Mouse (Mus musculus): ENCODE measurements at regions not wholly inside any gene's neighbourhood (a gene's known extent, or its start where the extent isn't known, plus 50 kb on each side); places are given as distances from the start of the nearest gene placed in this dataset.

DNA sequence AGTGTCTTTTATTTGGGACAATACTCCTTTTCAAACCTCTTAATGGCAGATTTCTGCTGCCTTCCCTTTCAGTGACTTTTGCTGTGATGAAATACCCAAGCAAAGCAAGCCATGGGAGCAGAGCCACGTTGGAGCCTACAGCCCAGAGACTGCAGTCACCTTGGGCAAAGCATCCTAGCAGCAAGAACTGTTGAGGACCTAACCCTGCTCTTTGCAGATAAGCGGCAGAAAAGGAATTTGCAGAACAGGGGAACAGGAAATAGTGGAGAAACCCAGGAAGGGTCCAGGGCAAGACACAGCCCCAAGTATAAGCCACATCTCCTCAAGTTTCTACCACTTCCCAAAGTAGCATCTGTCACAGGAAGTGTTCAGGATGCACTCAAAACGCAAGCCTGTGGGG, 426.5 kb downstream of the Prss52 start:
- WGBS (ENCODE audit: insufficient replicate concordance): 7% methylated on average over 3 of the region's 3 CpGs
- no peak for DNase-seq (ENCODE audit: low read depth in 3 of 3, low spot score in 3 of 3)
- H3K9ac ChIP-seq (replicated peaks): no peak overlapping the region

GRCm38 (mm10) chr14:64531221-64531949, 427.3 kb downstream of the Prss52 start:
- TF ChIP-seq CTCF (IDR thresholded peaks at IDR 0.05; ENCODE audit: low read depth): no peak
- no peak for TF ChIP-seq EP300 (IDR thresholded peaks at IDR 0.05; ENCODE audit: low read depth)
- H3K9ac ChIP-seq (replicated peaks): no peak overlapping the region
- no peak for DNase-seq (ENCODE audit: low read depth in 3 of 3, low spot score in 3 of 3)
- H3K27me3 ChIP-seq (ENCODE audit: control insufficient read depth, insufficient read depth, low read length): no peaks in the 10 kb centered on the region
- WGBS (ENCODE audit: insufficient replicate concordance): 30% methylated on average over 7 of the region's 7 CpGs
- H3K27ac ChIP-seq: no peak overlapping the region
- ATAC-seq (ENCODE audit: insufficient read depth): no peak
- H3K4me1 ChIP-seq (replicated peaks; ENCODE audit: control insufficient read depth in 2 of 2, insufficient read depth in 2 of 2, low read length in 1 of 2): no peaks in the 10 kb centered on the region
- no peaks in the 10 kb centered on the region for H3K36me3 ChIP-seq (replicated peaks; ENCODE audit: control insufficient read depth, insufficient read depth, low read depth)
- H3K4me2 ChIP-seq (ENCODE audit: low read depth): no peak overlapping the region
- H3K9me3 ChIP-seq (ENCODE audit: control insufficient read depth, low read length): no peaks in the 10 kb centered on the region
- H3K4me3 ChIP-seq (ENCODE audit: insufficient read depth in 1 of 2, low read depth in 2 of 2, low read length in 2 of 2): no peak overlapping the region

More for the DNA sequence above, 426.5 kb downstream of the Prss52 start:
- no peak for ATAC-seq (ENCODE audit: insufficient read depth)
- TF ChIP-seq EP300 (IDR thresholded peaks at IDR 0.05; ENCODE audit: low read depth) (no peak), CTCF (IDR thresholded peaks at IDR 0.05; ENCODE audit: low read depth) (no peak)
- Histone ChIP-seq H3K4me1 (replicated peaks; ENCODE audit: control insufficient read depth in 2 of 2, insufficient read depth in 2 of 2, low read length in 1 of 2) (no peaks in the 10 kb centered on the region), H3K4me3 (ENCODE audit: insufficient read depth in 1 of 2, low read depth in 2 of 2, low read length in 2 of 2) (no peak overlapping the region), H3K27me3 (ENCODE audit: control insufficient read depth, insufficient read depth, low read length) (no peaks in the 10 kb centered on the region), H3K36me3 (replicated peaks; ENCODE audit: control insufficient read depth, insufficient read depth, low read depth) (no peaks in the 10 kb centered on the region), H3K4me2 (ENCODE audit: low read depth) (no peak overlapping the region), H3K27ac (no peak overlapping the region), H3K9me3 (ENCODE audit: control insufficient read depth, low read length) (no peaks in the 10 kb centered on the region)

DNA sequence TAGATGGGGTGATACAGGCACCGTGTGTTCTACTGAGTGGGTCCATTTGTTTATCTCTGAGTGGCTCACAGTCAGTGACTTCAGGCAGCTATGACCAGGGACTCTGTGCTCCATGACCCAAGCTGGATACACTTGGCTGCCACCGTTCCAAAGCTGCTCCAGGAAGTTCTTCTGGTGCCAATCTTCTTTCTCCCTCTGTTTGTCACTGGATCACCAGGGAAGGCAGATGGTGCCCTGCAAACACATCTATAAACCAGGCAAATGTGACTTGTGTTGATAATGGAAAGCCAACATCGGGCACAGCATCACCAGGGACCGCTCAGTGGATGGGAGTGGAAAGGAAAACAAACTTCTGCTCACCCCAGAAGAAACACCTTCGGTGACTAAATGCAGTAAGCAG, 428.3 kb downstream of the Prss52 start:
- Histone ChIP-seq H3K36me3 (replicated peaks; ENCODE audit: control insufficient read depth, insufficient read depth, low read depth) (no peaks in the 10 kb centered on the region), H3K27ac (no peak overlapping the region), H3K4me3 (ENCODE audit: insufficient read depth in 1 of 2, low read depth in 2 of 2, low read length in 2 of 2) (no peak overlapping the region), H3K27me3 (ENCODE audit: control insufficient read depth, insufficient read depth, low read length) (no peaks in the 10 kb centered on the region), H3K9ac (replicated peaks) (no peak overlapping the region), H3K9me3 (ENCODE audit: control insufficient read depth, low read length) (no peaks in the 10 kb centered on the region), H3K4me1 (replicated peaks; ENCODE audit: control insufficient read depth in 2 of 2, insufficient read depth in 2 of 2, low read length in 1 of 2) (no peaks in the 10 kb centered on the region), H3K4me2 (ENCODE audit: low read depth) (no peak overlapping the region)
- 68% methylated on average over 5 of the region's 5 CpGs for WGBS (ENCODE audit: insufficient replicate concordance)
- TF ChIP-seq CTCF (IDR thresholded peaks at IDR 0.05; ENCODE audit: low read depth) (no peak), EP300 (IDR thresholded peaks at IDR 0.05; ENCODE audit: low read depth) (no peak)
- no peak for DNase-seq (ENCODE audit: low read depth in 3 of 3, low spot score in 3 of 3)
- no peak for ATAC-seq (ENCODE audit: insufficient read depth)

- Histone ChIP-seq H3K27ac (no peak overlapping the region), H3K36me3 (replicated peaks; ENCODE audit: control insufficient read depth, insufficient read depth, low read depth) (no peaks in the 10 kb centered on the region), H3K4me3 (ENCODE audit: insufficient read depth in 1 of 2, low read depth in 2 of 2, low read length in 2 of 2) (no peak overlapping the region), H3K9me3 (ENCODE audit: control insufficient read depth, low read length) (no peaks in the 10 kb centered on the region), H3K4me1 (replicated peaks; ENCODE audit: control insufficient read depth in 2 of 2, insufficient read depth in 2 of 2, low read length in 1 of 2) (no peaks in the 10 kb centered on the region), H3K27me3 (ENCODE audit: control insufficient read depth, insufficient read depth, low read length) (no peaks in the 10 kb centered on the region), H3K9ac (replicated peaks) (no peak overlapping the region), H3K4me2 (ENCODE audit: low read depth) (no peak overlapping the region)
- no peak for ATAC-seq (ENCODE audit: insufficient read depth)
- 47% methylated on average over 7 of the region's 7 CpGs for WGBS (ENCODE audit: insufficient replicate concordance)
- DNase-seq (ENCODE audit: low read depth in 3 of 3, low spot score in 3 of 3): no peak
- TF ChIP-seq CTCF (IDR thresholded peaks at IDR 0.05; ENCODE audit: low read depth) (no peak), EP300 (IDR thresholded peaks at IDR 0.05; ENCODE audit: low read depth) (no peak)
These were observed 429.6 kb downstream of the Prss52 start for GRCm38 (mm10) chr14:64533591-64534151.

- Histone ChIP-seq H3K4me3 (ENCODE audit: insufficient read depth in 1 of 2, low read depth in 2 of 2, low read length in 2 of 2) (no peak overlapping the region), H3K27me3 (ENCODE audit: control insufficient read depth, insufficient read depth, low read length) (no peaks in the 10 kb centered on the region), H3K36me3 (replicated peaks; ENCODE audit: control insufficient read depth, insufficient read depth, low read depth) (no peaks in the 10 kb centered on the region), H3K27ac (no peak overlapping the region), H3K9ac (replicated peaks) (no peak overlapping the region), H3K4me2 (ENCODE audit: low read depth) (no peak overlapping the region), H3K9me3 (ENCODE audit: control insufficient read depth, low read length) (no peaks in the 10 kb centered on the region), H3K4me1 (replicated peaks; ENCODE audit: control insufficient read depth in 2 of 2, insufficient read depth in 2 of 2, low read length in 1 of 2) (no peaks in the 10 kb centered on the region)
- 32% methylated on average over 4 of the region's 4 CpGs for WGBS (ENCODE audit: insufficient replicate concordance)
- DNase-seq (ENCODE audit: low read depth in 3 of 3, low spot score in 3 of 3) (no peak), ATAC-seq (ENCODE audit: insufficient read depth) (no peak)
- TF ChIP-seq EP300 (IDR thresholded peaks at IDR 0.05; ENCODE audit: low read depth): no peak
- TF ChIP-seq CTCF (IDR thresholded peaks at IDR 0.05; ENCODE audit: low read depth): no peak
These were observed 430.1 kb downstream of the Prss52 start for GRCm38 (mm10) chr14:64534194-64534593.

Measured in liver, embryonic 14.5 days (tissue).